Mouse (Mus musculus): ENCODE measurements around the gene Adra2a.

Gene Adra2a

GRCm38 (mm10) chr19:54043851-54044250 lies at the start of gene Adra2a:
Gene Adra2a (plus strand): TSS chr19:54044151.
- in situ Hi-C loops (cut with MboI; ENCODE audit: unreplicated experiment in 2 of 2): loop anchor here (5.0 to 25.0 kb wide), 4 partner anchors 1018 to 1268 kb away; partner anchors contain the start of genes Vti1a (in 1 of the 2) and Zdhhc6 (in 1 of the 2)

- in situ Hi-C loops (cut with MboI; ENCODE audit: unreplicated experiment in 2 of 2): no loop called here
Observed at GRCm38 (mm10) chr19:53994276-53994675, 49.7 kb upstream of the Adra2a start.

GRCm38 (mm10) chr19:54010973-54011372 lies 33.0 kb upstream of the Adra2a start:
- in situ Hi-C loops (cut with MboI; ENCODE audit: unreplicated experiment in 2 of 2): no loop called here

- in situ Hi-C loops (cut with MboI; ENCODE audit: unreplicated experiment in 2 of 2): no loop called here
Observed at GRCm38 (mm10) chr19:54014999-54015398, 29.0 kb upstream of the Adra2a start.

DNA sequence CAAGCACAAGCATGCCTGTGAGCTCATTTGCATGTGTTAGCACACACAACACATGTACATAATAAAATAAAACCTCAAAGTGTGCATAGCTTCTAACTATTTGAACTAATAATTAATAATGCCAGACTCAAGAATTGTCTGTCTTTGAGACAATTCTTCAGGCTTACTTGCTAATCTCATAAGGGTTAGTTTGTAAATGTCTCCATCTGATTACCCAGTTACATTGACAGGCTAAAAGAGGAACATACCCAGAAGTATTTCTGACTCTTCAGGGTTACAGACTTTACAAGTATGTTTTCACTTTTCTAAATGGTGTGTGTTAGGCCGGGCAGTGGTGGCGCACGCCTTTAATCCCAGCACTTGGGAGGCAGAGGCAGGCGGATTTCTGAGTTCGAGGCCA lies 28.4 kb upstream of the Adra2a start:
- in situ Hi-C loops (cut with MboI; ENCODE audit: unreplicated experiment in 2 of 2): no loop called here

GRCm38 (mm10) chr19:54035100-54035499 lies 8.9 kb upstream of the Adra2a start:
- in situ Hi-C loops (cut with MboI; ENCODE audit: unreplicated experiment in 2 of 2): loop anchor here in 1 of 2 experiments (25.0 kb wide), 2 partner anchors 1027 to 1277 kb away; partner anchors contain the start of genes Vti1a and Zdhhc6

GRCm38 (mm10) chr19:54039441-54039840 lies 4.5 kb upstream of the Adra2a start:
- in situ Hi-C loops (cut with MboI; ENCODE audit: unreplicated experiment in 2 of 2): loop anchor here in 1 of 2 experiments (25.0 kb wide), 2 partner anchors 1023 to 1273 kb away; partner anchors contain the start of genes Vti1a and Zdhhc6

DNA sequence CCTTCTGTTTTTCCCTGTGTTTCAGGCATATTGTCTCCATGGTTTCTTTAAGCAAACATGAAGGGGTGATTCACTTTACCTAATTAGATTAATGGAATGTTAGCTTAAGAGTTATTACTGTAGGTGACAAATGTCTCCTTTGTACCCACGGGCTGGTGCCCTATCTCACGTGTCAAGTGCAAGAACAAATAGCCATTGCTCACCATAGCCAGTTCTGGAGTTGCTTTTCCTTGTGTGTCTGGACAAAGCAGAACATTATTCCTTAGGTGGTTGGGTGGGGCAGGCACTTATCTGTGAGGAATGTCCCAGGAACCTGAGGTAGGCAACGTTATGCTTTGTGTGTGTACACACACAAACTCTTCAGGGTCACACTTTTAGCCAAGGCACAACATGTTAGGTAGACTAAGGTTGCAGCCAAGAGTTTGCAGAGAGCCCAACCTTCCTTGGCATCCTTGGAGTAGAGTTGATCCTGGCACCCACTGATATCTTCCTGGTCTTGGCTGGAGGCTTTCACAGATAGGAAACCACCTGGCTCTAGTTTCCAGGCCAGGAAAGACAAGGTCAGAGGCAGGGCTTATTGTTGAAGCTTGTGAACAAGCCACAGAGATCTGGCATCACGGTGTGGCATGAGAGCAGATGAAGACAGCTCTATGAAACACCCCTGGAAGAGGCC lies 3.5 kb upstream of the Adra2a start:
- in situ Hi-C loops (cut with MboI; ENCODE audit: unreplicated experiment in 2 of 2): loop anchor here (5.0 to 25.0 kb wide), 4 partner anchors 1022 to 1272 kb away; partner anchors contain the start of genes Vti1a (in 1 of the 2) and Zdhhc6 (in 1 of the 2)

GRCm38 (mm10) chr19:54041029-54041367 lies 3.0 kb upstream of the Adra2a start:
- in situ Hi-C loops (cut with MboI; ENCODE audit: unreplicated experiment in 2 of 2): loop anchor here (5.0 to 25.0 kb wide), 4 partner anchors 1021 to 1271 kb away; partner anchors contain the start of genes Vti1a (in 1 of the 2) and Zdhhc6 (in 1 of the 2)

DNA sequence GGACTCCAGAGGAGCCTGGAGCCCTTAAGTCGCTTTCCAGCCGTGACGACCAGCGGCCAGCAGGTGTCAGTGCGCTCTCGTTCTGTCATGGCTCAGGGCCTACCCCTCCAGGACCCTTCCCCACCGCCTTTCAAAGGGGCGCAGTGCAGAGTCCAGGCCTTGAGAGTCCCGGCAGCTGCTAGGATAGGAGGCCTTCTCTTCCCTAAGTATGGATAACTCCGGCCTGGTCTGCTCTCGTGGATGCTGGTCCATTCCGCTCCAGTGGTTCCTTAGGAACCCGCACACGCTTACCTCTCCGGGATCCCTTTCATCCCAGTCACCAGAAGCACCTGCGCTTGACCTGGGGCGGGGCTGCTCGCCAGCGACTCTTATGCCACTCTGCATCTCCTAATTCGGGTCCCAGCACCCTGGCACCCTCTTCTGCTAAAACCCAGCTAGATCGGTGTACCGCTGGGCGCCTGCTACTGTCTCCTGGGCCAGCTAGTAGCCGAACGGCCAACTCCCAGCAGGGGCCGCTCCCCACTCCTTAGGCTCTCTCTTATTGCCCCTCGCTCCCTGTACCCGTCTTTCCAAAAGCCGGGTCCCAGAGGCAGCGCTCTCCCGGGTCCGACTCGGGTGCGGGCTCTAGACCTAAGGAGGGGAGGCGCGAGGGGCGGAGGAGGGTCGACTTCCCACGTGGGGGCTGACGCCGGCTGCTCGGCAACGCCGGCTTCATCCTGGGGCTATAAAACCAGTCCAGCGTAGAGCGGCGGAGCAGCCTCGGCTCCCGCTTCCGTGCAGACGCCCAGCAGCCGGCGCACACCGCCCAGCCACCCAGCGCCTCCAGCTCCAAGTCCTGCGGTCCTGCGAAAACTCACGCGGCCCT lies 788 bp downstream of the Adra2a start:
- in situ Hi-C loops (cut with MboI; ENCODE audit: unreplicated experiment in 2 of 2): loop anchor here (5.0 to 25.0 kb wide), 4 partner anchors 1018 to 1268 kb away; partner anchors contain the start of genes Vti1a (in 1 of the 2) and Zdhhc6 (in 1 of the 2)

GRCm38 (mm10) chr19:54045412-54045811 lies 1.5 kb downstream of the Adra2a start:
- in situ Hi-C loops (cut with MboI; ENCODE audit: unreplicated experiment in 2 of 2): loop anchor here (10.0 to 25.0 kb wide), 3 partner anchors 1017 to 1267 kb away; partner anchors contain the start of genes Vti1a (in 1 of the 2) and Zdhhc6 (in 1 of the 2)

DNA sequence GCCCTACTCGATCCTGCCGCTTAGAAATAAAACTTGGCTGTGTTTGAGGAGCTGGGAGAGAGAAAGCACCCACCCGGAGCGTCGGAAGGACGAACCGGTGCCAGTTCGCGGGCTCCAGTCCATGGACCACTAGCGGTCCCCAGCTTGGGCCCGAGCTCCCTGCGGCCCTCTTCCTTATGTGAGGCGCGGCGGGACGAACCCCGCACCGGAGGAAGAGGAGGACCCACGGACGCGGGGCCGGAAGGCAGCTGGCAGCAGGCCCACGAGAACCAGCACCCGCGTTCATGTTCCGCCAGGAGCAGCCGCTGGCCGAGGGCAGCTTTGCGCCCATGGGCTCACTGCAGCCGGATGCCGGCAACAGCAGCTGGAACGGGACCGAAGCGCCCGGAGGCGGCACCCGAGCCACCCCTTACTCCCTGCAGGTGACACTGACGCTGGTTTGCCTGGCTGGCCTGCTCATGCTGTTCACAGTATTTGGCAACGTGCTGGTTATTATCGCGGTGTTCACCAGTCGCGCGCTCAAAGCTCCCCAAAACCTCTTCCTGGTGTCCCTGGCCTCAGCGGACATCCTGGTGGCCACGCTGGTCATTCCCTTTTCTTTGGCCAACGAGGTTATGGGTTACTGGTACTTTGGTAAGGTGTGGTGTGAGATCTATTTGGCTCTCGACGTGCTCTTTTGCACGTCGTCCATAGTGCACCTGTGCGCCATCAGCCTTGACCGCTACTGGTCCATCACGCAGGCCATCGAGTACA lies 2.2 kb downstream of the Adra2a start:
- in situ Hi-C loops (cut with MboI; ENCODE audit: unreplicated experiment in 2 of 2): loop anchor here (10.0 to 25.0 kb wide), 3 partner anchors 1016 to 1266 kb away; partner anchors contain the start of genes Vti1a (in 1 of the 2) and Zdhhc6 (in 1 of the 2)

- in situ Hi-C loops (cut with MboI; ENCODE audit: unreplicated experiment in 2 of 2): loop anchor here (10.0 to 25.0 kb wide), 3 partner anchors 1016 to 1266 kb away; partner anchors contain the start of genes Vti1a (in 1 of the 2) and Zdhhc6 (in 1 of the 2)
Observed at GRCm38 (mm10) chr19:54046684-54047070, 2.7 kb downstream of the Adra2a start.

GRCm38 (mm10) chr19:54047386-54048050 lies 3.6 kb downstream of the Adra2a start:
- in situ Hi-C loops (cut with MboI; ENCODE audit: unreplicated experiment in 2 of 2): loop anchor here (10.0 to 25.0 kb wide), 3 partner anchors 1015 to 1265 kb away; partner anchors contain the start of genes Vti1a (in 1 of the 2) and Zdhhc6 (in 1 of the 2)

- in situ Hi-C loops (cut with MboI; ENCODE audit: unreplicated experiment in 2 of 2): loop anchor here (10.0 to 25.0 kb wide), 3 partner anchors 1014 to 1264 kb away; partner anchors contain the start of genes Vti1a (in 1 of the 2) and Zdhhc6 (in 1 of the 2)
Observed at GRCm38 (mm10) chr19:54048161-54048885, 4.4 kb downstream of the Adra2a start.

GRCm38 (mm10) chr19:54051651-54052050 lies 7.7 kb downstream of the Adra2a start:
- in situ Hi-C loops (cut with MboI; ENCODE audit: unreplicated experiment in 2 of 2): no loop called here

- in situ Hi-C loops (cut with MboI; ENCODE audit: unreplicated experiment in 2 of 2): no loop called here
Observed at GRCm38 (mm10) chr19:54055845-54056244, 11.9 kb downstream of the Adra2a start.

DNA sequence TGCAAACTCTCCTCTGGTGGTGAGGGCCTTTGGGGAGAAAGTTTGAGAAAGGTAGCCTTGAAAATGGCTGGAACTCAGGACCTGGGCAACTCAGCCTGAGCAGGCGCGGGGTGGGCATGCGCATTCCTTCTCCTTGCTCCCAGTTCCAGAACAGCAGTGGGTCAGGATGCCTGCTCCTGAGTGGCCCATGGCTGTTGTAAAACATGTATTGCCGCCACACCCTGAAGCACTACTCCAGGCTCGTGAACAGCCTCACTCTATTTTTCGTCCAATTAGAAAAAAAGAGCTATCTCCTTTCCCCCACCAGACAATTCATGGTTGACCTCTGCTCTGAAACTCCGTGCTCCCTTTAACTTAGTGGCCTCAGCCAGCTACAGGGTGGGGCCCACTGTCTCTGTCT lies 24.5 kb downstream of the Adra2a start:
- in situ Hi-C loops (cut with MboI; ENCODE audit: unreplicated experiment in 2 of 2): no loop called here

GRCm38 (mm10) chr19:54070521-54070920 lies 26.6 kb downstream of the Adra2a start:
- in situ Hi-C loops (cut with MboI; ENCODE audit: unreplicated experiment in 2 of 2): no loop called here

Measured in v-Abl transformed pro-B cells (cell line).